Mouse (Mus musculus): ENCODE measurements around the gene Tmem107.

- TF ChIP-seq CTCF (conservative IDR thresholded peaks at IDR 0.05; ENCODE audit: insufficient read depth, insufficient read length, low read depth, low read length): no peak
- no peak for TF ChIP-seq POLR2A (IDR thresholded peaks at IDR 0.05; ENCODE audit: low read depth, low read length)
Measured at GRCm38 (mm10) chr11:69033552-69033951, 37.1 kb upstream of the Tmem107 start.
